Mouse (Mus musculus): ENCODE results near the gene Podxl2. TPM values are rescaled to one million over a fixed set of nuclear protein-coding genes. Genes with fewer than 3 reads are reported as not detected.
A peak's percentile ranks its signal among the peaks of the same experiment; 100 is the strongest.

Gene Podxl2
- polyA plus RNA-seq, 1 experiment from 2014 or later: 50.4 TPM

DNA sequence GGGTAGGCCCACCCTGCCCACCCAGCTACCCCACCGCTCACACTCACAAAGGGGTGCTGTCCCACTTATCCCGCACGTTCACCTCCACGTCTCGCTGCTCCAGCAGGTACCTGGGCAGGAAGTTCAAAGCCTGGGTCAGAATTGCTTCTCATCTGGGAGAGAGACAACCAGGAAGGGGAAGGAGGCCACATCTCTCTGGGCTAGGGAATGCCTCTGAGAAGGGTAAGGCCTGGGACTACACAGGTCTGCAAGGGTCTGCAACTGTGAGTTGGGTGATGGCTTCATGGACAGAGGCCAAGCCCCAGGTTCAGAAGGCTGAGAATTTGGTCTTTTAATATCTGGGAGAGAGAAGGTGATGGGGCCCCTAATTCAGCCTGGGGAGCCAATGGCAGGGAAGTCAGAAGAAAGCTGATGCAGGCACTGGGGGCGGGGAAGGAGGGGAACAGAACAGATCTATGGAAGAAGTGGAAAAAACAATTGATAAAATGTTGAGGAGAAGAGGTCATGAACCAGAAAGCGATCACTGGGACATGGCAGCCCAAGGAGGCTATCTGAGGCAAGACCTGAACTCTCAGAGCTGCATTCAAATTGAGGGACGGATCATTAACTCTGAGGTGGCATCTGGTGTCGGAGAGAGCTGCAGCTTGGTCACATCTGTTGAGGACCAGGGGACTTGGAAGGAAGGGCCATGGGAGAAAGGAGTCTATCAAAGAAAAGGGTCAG, 33.9 kb downstream of the Podxl2 start:
- Histone ChIP-seq H3K27ac (peak overlapping the region; percentile 90), H3K4me1 (peaks cover 25% of the 10 kb centered on the region), H3K27me3 (ENCODE audit: low read depth, poor library complexity, severe bottlenecking) (no peaks in the 10 kb centered on the region), H3K4me3 (peak overlapping the region; percentile 85), H3K9me3 (replicated peaks) (no peaks in the 10 kb centered on the region), H3K36me3 (peaks cover 36% of the 10 kb centered on the region)
- 55% methylated on average over 9 of the region's 9 CpGs for WGBS
- no peak for DNase-seq (ENCODE audit: low spot score)

DNA sequence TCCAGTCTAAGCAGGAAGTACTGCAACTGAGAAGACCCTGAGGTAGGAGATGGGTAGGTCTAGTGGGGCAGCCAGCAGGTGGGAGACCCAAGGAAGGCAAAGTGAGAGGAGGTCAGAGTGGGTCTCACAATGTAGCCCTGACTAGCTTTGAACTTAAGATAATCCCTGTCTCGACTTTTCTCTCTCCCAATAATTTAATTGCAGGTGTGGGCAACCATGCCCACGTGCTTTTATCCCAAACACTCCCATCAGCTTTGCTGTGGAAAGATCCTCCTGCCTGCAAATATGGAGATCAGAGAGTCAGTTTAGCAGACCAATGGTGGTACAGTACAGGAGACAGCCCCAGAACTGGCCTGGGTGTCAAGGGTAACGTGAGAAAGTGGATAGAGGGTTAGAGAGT, 34.6 kb downstream of the Podxl2 start:
- DNase-seq (ENCODE audit: low spot score): no peak
- Histone ChIP-seq H3K36me3 (peaks cover 43% of the 10 kb centered on the region), H3K9me3 (replicated peaks) (no peaks in the 10 kb centered on the region), H3K4me3 (no peak overlapping the region), H3K4me1 (peaks cover 26% of the 10 kb centered on the region), H3K27me3 (ENCODE audit: low read depth, poor library complexity, severe bottlenecking) (no peaks in the 10 kb centered on the region), H3K27ac (no peak overlapping the region)
- WGBS: 79% methylated on average over 3 of the region's 3 CpGs

DNA sequence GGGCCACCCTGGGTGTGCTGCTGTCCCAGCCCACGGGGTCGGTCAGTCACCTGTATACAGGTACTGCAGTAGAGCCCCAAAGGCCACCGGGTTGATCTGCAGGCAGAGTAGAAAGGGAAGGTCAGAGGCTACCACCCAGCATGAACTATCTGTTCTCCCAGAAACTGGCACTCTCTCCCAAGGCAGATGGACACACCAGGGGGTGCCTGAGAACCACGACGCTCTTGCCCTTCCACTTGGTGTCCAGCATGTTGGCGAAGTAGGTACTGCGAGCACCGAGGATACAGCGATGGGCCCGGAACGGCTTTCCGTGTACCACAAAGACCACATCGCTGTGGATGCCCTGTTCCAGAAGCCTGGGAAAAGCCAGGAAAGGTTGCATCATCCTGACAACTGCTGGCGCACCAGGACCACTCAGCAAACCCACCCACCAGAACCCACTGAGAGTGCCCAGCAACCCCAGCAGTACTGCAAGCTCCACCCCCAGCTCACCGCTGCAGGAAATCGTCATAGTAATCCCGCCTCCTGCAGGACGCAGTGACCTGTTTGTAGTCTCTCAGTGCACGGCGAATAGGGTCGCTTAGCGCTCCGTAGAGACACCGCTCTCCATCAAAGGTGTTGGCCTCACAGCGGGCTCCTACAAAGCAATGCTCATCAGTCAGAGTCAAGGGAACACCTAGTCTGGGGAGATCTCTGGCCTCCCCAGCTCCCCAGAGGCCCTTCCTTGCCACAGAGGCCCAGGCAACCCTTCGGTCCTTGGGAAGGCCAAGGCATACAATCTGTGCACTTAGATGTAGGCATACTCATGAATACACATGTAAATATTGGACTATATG, 35.5 kb downstream of the Podxl2 start:
- H3K36me3 ChIP-seq: peaks cover 43% of the 10 kb centered on the region
- 82% methylated on average over 26 of the region's 26 CpGs for WGBS

DNA sequence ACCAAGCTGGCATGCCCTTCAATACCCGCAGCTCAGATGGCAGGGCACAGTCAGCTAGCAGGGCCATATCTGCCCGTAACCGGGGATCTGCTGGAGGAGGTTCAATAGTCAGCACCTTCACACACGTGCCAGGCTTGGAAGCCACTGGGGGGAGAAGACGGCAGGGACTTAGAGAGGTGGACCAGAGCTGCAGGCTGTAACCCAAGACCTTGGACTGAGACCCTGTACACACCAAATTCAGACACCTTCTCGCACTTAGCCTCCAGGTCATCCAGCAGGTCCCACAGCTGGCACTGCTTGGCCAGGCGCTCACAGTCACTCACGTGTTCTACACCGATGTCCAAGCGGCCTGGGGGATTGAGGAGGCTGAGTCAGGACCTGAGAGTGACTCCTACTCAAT, 36.2 kb downstream of the Podxl2 start:
- H3K36me3 ChIP-seq: peaks cover 43% of the 10 kb centered on the region
- H3K9me3 ChIP-seq (replicated peaks): no peaks in the 10 kb centered on the region
- no peaks in the 10 kb centered on the region for H3K27me3 ChIP-seq (ENCODE audit: low read depth, poor library complexity, severe bottlenecking)
- no peak overlapping the region for H3K4me3 ChIP-seq
- no peak for DNase-seq (ENCODE audit: low spot score)
- WGBS: 94% methylated on average over 10 of the region's 10 CpGs
- H3K4me1 ChIP-seq: peaks cover 31% of the 10 kb centered on the region
- no peak overlapping the region for H3K27ac ChIP-seq

More for the DNA sequence above, 35.5 kb downstream of the Podxl2 start:
- H3K27ac ChIP-seq: no peak overlapping the region
- H3K4me1 ChIP-seq: peaks cover 29% of the 10 kb centered on the region
- H3K27me3 ChIP-seq (ENCODE audit: low read depth, poor library complexity, severe bottlenecking): no peaks in the 10 kb centered on the region
- no peaks in the 10 kb centered on the region for H3K9me3 ChIP-seq (replicated peaks)
- no peak for DNase-seq (ENCODE audit: low spot score)
- H3K4me3 ChIP-seq: no peak overlapping the region

DNA sequence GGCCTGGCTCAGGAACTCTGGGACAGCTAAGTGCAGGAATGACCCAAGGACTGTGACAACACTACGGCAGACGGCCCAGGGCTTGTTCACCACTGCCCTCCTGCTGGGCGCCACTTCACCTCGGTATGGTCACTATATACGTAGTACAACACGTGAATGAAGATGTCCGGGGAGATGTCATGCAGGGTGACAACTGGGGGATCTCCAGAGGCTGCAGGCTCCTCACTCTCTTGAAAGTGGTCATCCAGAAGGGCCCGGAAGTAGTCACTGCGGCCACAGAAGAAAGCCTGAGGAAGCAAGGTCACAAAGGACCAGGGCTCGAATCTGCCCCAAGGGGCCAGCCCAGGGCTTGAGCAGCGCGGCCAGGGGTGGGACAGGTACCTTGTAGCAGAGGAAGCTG, 36.8 kb downstream of the Podxl2 start:
- no peak for DNase-seq (ENCODE audit: low spot score)
- Histone ChIP-seq H3K27ac (no peak overlapping the region), H3K36me3 (peaks cover 43% of the 10 kb centered on the region), H3K27me3 (ENCODE audit: low read depth, poor library complexity, severe bottlenecking) (no peaks in the 10 kb centered on the region), H3K4me1 (peaks cover 28% of the 10 kb centered on the region), H3K4me3 (no peak overlapping the region), H3K9me3 (replicated peaks) (no peaks in the 10 kb centered on the region)
- 91% methylated on average over 12 of the region's 12 CpGs for WGBS

DNA sequence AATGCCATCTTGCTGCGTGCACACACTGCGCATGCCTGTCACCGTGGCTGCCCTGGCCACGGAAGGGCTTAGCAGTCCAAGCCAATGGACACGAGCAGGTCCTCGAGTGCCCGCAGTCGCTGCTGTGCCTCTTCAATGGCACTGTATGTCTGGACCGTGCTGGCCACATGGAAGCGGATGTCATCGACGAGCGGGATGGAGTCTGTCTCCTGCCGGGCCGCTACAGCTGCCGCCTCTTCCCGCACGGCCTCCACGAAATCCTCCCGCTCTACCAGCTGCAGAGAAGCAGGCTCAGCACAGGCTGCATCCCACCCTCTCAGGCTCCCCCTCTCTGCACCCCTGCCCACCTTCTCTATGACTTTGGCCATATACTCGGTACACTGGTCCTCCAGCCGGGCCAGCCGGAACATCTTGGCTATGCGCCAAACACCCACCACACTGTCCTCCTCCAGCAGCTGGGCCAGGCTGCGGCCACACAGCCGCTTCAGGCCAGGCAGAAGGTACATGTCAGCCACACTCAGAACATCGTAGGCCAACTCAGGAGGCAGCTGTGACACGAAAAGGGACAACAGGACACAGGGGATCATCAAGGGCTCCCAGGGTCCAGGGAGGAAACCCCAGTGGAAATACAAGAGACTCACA, 38.5 kb downstream of the Podxl2 start:
- no peak overlapping the region for H3K4me3 ChIP-seq
- H3K27ac ChIP-seq: no peak overlapping the region
- 92% methylated on average over 28 of the region's 28 CpGs for WGBS
- no peaks in the 10 kb centered on the region for H3K9me3 ChIP-seq (replicated peaks)
- DNase-seq (ENCODE audit: low spot score): no peak
- H3K36me3 ChIP-seq: peaks cover 43% of the 10 kb centered on the region
- H3K27me3 ChIP-seq (ENCODE audit: low read depth, poor library complexity, severe bottlenecking): no peaks in the 10 kb centered on the region
- peaks cover 20% of the 10 kb centered on the region for H3K4me1 ChIP-seq

DNA sequence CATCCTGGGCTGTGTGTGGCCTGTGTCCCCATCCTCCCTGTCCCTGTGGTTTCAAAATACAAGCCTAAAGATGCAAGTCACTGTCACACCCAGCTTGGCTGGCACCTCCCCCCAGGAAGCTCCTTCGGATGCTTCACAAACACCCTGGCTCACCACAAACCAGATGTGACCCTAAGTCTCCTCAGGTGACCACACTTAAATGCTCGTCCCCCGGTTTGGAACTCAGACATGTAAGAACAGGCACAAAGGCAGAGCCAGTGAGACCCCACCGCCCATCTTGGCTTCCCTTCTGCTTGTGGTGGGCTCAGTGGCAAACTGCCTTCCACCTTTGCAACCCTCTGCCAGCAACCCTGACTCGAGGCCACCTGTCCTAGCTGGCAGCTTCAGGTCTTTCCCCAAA, 39.8 kb downstream of the Podxl2 start:
- H3K9me3 ChIP-seq (replicated peaks): no peaks in the 10 kb centered on the region
- peaks cover 43% of the 10 kb centered on the region for H3K36me3 ChIP-seq
- H3K27me3 ChIP-seq (ENCODE audit: low read depth, poor library complexity, severe bottlenecking): no peaks in the 10 kb centered on the region
- H3K4me3 ChIP-seq: no peak overlapping the region
- peaks cover 10% of the 10 kb centered on the region; the same call in 1 of the 2 replicates for H3K4me1 ChIP-seq
- WGBS: 62% methylated on average over 5 of the region's 5 CpGs
- DNase-seq (ENCODE audit: low spot score): no peak
- H3K27ac ChIP-seq: no peak overlapping the region

DNA sequence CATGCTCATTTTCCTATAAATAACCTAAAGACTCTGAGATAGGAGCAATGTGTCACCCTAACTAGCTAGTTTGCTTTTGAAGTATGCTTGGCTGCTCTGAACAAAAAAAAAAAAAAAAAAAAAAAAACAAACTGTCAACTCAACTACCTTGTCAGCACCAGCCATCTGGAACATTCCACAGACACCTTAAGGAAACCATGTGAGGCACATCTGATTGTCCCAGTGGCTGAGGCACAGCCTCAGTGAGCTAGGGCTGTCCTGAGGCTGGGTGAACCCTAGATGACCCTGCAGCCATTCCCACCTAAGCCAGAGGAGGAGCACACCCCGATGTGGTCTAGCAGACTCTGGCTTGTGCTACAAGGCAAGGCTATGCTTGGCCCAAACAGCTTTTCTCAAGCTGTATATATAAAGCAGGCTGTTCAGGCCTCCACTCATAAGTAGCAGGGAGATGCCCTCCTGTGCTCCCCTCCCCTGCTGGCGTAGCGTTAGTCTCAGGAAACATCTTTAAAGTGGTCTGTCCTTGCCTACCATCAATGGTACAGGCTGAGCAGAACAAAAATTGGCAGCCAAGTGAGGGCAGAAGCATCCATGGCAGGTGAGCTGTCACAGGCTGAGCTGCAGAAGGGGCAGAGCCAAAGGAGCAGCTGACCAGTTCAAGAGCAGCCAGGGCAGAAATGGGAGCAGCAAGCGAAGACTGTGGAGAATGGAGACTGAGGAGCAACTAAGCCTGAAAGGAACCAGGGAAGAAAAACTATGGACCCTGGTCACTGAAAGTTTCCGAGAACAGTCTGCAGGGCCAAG, 41.3 kb downstream of the Podxl2 start:
- Histone ChIP-seq H3K4me1 (peaks cover 10% of the 10 kb centered on the region; the same call in 1 of the 2 replicates), H3K27me3 (ENCODE audit: low read depth, poor library complexity, severe bottlenecking) (no peaks in the 10 kb centered on the region), H3K9me3 (replicated peaks) (no peaks in the 10 kb centered on the region), H3K36me3 (peaks cover 31% of the 10 kb centered on the region), H3K27ac (peak overlapping the region; percentile 19; the same call in 1 of the 2 replicates), H3K4me3 (no peak overlapping the region)
- no peak for DNase-seq (ENCODE audit: low spot score)
- WGBS: 86% methylated on average over 5 of the region's 5 CpGs

DNA sequence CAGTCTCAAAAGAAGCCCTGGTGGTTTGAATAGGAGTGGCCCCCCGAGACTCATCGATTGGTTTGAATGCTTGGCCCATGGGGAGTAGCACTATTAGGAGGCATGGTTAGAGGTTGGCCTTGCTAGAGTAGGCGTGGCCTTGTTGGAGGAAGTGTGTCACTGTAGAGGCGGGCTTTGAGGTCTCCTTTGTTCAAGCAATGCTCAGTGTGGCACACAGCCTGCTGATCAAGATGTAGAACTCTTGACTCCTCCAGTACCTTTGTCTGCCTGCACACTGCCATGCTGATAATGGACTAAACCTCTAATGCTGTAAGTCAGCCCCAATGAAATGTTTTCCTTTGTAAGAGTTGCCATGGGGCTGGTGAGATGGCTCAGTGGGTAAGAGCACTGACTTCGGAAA, 42.2 kb downstream of the Podxl2 start:
- H3K27me3 ChIP-seq (ENCODE audit: low read depth, poor library complexity, severe bottlenecking): no peaks in the 10 kb centered on the region
- peak overlapping the region; percentile 44; the same call in 1 of the 2 replicates for H3K27ac ChIP-seq
- 81% methylated on average over 5 of the region's 5 CpGs for WGBS
- H3K36me3 ChIP-seq: peaks cover 22% of the 10 kb centered on the region
- no peak for DNase-seq (ENCODE audit: low spot score)
- no peaks in the 10 kb centered on the region for H3K9me3 ChIP-seq (replicated peaks)
- no peak overlapping the region for H3K4me3 ChIP-seq
- peaks cover 10% of the 10 kb centered on the region for H3K4me1 ChIP-seq

DNA sequence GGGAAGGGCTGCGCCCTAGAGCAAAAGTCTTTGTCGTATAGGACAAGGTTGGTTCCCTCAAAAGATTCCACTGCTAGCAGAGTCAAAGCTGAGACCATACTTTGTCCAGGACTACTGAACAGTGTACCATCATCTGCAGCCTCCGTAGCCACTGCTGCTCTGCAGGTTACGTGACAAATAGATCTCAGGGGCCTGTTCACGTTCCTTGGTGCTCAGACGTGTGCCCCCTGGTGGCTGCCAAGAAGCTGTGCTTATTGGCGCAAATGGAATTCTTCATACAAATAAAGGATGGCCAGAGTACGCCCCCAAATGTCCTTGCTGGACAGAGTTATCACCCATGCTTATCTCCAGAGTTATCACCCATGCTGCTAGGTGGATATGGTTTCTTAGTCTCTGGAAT, 43.4 kb downstream of the Podxl2 start:
- 29% methylated on average over 8 of the region's 8 CpGs for WGBS
- Histone ChIP-seq H3K27me3 (ENCODE audit: low read depth, poor library complexity, severe bottlenecking) (no peaks in the 10 kb centered on the region), H3K4me3 (no peak overlapping the region), H3K4me1 (peaks cover 19% of the 10 kb centered on the region), H3K27ac (no peak overlapping the region), H3K9me3 (replicated peaks) (no peaks in the 10 kb centered on the region), H3K36me3 (peaks cover 11% of the 10 kb centered on the region)
- peak; percentile 82 for DNase-seq (ENCODE audit: low spot score)

DNA sequence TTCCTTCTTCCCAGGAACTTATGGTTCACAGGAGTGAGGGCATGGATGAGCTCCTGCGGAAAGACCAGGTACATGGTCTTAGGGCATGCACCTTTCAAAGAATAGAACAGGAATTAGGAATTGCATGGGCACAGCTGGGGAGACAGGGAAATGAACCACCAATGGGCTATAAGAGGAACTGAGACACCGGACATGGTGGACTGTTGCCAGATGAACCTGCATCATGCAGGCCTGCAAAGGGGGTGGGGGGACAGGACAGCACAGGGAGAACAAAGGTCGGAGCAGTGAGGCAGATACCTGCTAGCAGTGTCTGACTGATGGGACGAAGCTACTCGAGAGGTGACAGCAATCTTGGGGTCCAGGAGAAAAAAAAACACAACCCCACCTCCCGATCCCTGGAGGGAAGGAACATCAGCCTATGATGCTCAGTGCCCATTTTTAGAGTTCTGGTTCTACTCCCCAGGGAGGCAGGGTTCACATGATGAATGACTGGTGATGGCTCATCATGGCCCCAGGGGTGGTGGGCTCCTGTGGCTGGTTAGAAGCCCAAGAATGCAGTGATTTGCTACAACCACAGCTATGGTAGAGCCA, 44.6 kb downstream of the Podxl2 start:
- 90% methylated on average over 6 of the region's 6 CpGs for WGBS
- no peak overlapping the region for H3K4me3 ChIP-seq
- no peak for DNase-seq (ENCODE audit: low spot score)
- peaks cover 25% of the 10 kb centered on the region for H3K4me1 ChIP-seq
- no peaks in the 10 kb centered on the region for H3K9me3 ChIP-seq (replicated peaks)
- no peaks in the 10 kb centered on the region for H3K27me3 ChIP-seq (ENCODE audit: low read depth, poor library complexity, severe bottlenecking)
- H3K36me3 ChIP-seq: no peaks in the 10 kb centered on the region
- H3K27ac ChIP-seq: no peak overlapping the region

DNA sequence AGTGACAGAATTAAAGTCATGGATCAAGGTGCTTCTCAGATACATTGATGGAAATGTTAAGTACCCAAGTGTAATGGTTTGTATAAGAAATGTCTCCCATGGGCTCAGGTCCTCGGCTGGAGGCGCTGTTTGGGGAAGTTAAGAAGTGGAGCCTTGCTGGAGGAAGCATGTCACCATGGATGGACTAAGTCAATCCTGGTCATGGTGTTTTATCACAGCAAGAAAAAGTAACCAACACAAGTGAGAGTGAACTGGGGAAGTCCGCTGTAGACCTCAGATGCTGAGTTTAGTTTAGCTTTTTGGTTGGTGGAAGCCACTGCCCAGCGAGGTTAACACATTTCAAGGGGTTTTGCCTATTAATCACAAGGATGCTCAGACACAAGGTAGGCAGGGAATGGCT, 45.3 kb downstream of the Podxl2 start:
- Histone ChIP-seq H3K4me3 (no peak overlapping the region), H3K9me3 (replicated peaks) (no peaks in the 10 kb centered on the region)
- WGBS: 87% methylated on average over 4 of the region's 4 CpGs

More for the DNA sequence above, 45.3 kb downstream of the Podxl2 start:
- Histone ChIP-seq H3K4me1 (peaks cover 22% of the 10 kb centered on the region), H3K27me3 (ENCODE audit: low read depth, poor library complexity, severe bottlenecking) (no peaks in the 10 kb centered on the region), H3K27ac (no peak overlapping the region), H3K36me3 (no peaks in the 10 kb centered on the region)
- DNase-seq (ENCODE audit: low spot score): no peak

Data from limb, embryonic 10.5 days (tissue).